12 mouse cellular contexts compared by ENCODE assay signal in the genomic region with DNA sequence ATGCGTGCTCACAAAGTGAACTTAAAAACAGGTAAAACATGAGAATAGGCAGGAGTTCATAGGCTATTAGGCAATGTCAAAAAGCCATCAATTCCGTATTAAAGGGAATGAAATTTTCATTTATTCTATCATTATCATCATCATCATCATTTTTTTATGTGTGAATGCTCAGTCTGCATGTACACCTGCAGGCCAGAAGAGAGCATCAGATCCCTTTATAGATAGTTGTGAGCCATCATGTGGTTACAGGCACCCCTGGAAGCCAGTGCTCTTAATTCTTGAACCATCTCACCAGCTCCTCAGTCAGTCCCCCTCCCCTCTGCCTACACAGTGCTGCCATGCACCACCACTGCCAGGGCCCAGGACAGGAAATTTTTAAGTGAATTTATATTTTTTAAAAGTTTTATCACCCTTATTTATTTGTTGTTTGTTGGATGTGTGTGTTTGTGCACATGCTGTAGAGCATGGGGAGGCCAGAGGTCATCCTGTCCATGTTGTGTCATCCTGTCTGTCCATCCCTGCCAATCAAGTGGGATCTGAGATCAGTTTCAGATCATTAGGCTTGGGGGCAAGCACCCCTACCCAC.
"Had no signal": no experiment of that assay in that cellular context is flagged by ENCODE, and none has a peak within 500 bp of the region (broad histone marks: within the 10 kb centered on the region; RNA-seq: fewer than 3 reads in every experiment).

No protein-coding gene starts in this region.

- H3K4me2 ChIP-seq: liver, embryonic 13.5 days had no signal

- H3K27ac ChIP-seq: left cerebral cortex, adult 2 months; limb, embryonic 12.5 days; liver, embryonic 13.5 days; lung, embryonic 15.5 days; macrophage; neural tube, embryonic 12.5 days; stomach, embryonic 15.5 days had no signal

- H3K9me3 ChIP-seq: limb, embryonic 12.5 days; liver, embryonic 13.5 days; lung, embryonic 15.5 days; megakaryocyte, embryonic 14.5 days; neural tube, embryonic 12.5 days; stomach, embryonic 15.5 days had no signal

- H3K9ac ChIP-seq: limb, embryonic 12.5 days; liver, embryonic 13.5 days; liver, postnatal 0 days; lung, embryonic 15.5 days; neural tube, embryonic 12.5 days; stomach, embryonic 15.5 days had no signal

- H3K27me3 ChIP-seq: limb, embryonic 12.5 days; lung, embryonic 15.5 days; megakaryocyte, embryonic 14.5 days; neural tube, embryonic 12.5 days; stomach, embryonic 15.5 days had no signal

- ATAC-seq: liver, postnatal 0 days had no signal

- H3K4me3 ChIP-seq: left cerebral cortex, adult 2 months; liver, embryonic 13.5 days; megakaryocyte, embryonic 14.5 days; neural tube, embryonic 12.5 days had no signal

- DNase-seq: liver; liver, embryonic 13.5 days; lung, postnatal 14 days; midbrain, embryonic 14.5 days had no signal
